Mouse (Mus musculus) neural tube, embryonic 13.5 days (tissue): ENCODE results near the gene Foxd2. TPM values are rescaled to one million over a fixed set of nuclear protein-coding genes. Genes with fewer than 3 reads are reported as not detected.

Experiments
- ATAC-seq: fragments of 200-750 bp; cut with Nextera tagmentation; 2 replicates; pipeline ENCODE4 v1.8.0; 2017; ENCODE audit warnings: low read depth, mild to moderate bottlenecking, moderate TSS enrichment, moderate library complexity
- H3K27ac ChIP-seq: fragments of 300-500 bp; sonication (generic); replicated peaks from 2 replicates; pipeline ENCODE4 v1.5.1; 2015; ENCODE audit warnings: moderate library complexity, mild to moderate bottlenecking, inconsistent platforms
- H3K27me3 ChIP-seq: fragments of 300-500 bp; sonication (generic); 2 replicates; pipeline ENCODE4 v1.6.1; 2015; ENCODE audit warnings: mild to moderate bottlenecking, inconsistent platforms
- H3K36me3 ChIP-seq: fragments of 300-500 bp; sonication (generic); 2 replicates; pipeline ENCODE4 v1.6.1; 2015; ENCODE audit warnings: mild to moderate bottlenecking, inconsistent platforms
- H3K4me1 ChIP-seq: fragments of 300-500 bp; sonication (generic); replicated peaks from 2 replicates; pipeline ENCODE4 v1.6.1; 2015; ENCODE audit warnings: inconsistent platforms
- H3K4me2 ChIP-seq: fragments of 300-500 bp; sonication (generic); 2 replicates; pipeline ENCODE4 v1.6.1; 2015; ENCODE audit warnings: inconsistent platforms, mild to moderate bottlenecking, moderate library complexity
- H3K4me3 ChIP-seq: fragments of 300-500 bp; sonication (generic); 2 replicates; pipeline ENCODE4 v1.5.1; 2015; ENCODE audit warnings: mild to moderate bottlenecking, inconsistent platforms
- H3K9ac ChIP-seq: fragments of 300-500 bp; sonication (generic); 2 replicates; pipeline ENCODE4 v1.6.1; 2015; ENCODE audit warnings: moderate library complexity, mild to moderate bottlenecking, inconsistent platforms
- H3K9me3 ChIP-seq: fragments of 300-500 bp; sonication (generic); 2 replicates; pipeline ENCODE4 v1.6.1; 2016; ENCODE audit warnings: inconsistent platforms
- WGBS: fragments of 180-500 bp; shearing (Covaris S2); methylation state at CpG from one replicate; pipeline ENCODE4 v1.1.7; 2015; 5-methylcytosine and 5-hydroxymethylcytosine counted together
- polyA plus RNA-seq: library from polyadenylated mRNA; unstranded; fragments of >200 nt; fragmentation: Nextera tagmentation; extraction: Ambion mirVana; gene quantifications from 2 replicates; pipeline ENCODE4 v1.2.1, GENCODE M21; 2015

Foxd2 gene
- polyA plus RNA-seq, 1 experiment from 2014 or later: 0.50 TPM

GRCm38 (mm10) chr4:114907951-114908828 lies 483 bp downstream of the Foxd2 start:
- H3K27ac ChIP-seq: no peak overlapping the region

GRCm38 (mm10) chr4:114907056-114907917 lies 1.4 kb downstream of the Foxd2 start:
- Histone ChIP-seq H3K36me3 (no peaks in the 10 kb centered on the region), H3K4me2 (peak overlapping the region; percentile 61), H3K27me3 (peaks cover 100% of the 10 kb centered on the region), H3K4me3 (peak overlapping the region; percentile 42), H3K4me1 (peaks cover 26% of the 10 kb centered on the region), H3K27ac (no peak overlapping the region), H3K9me3 (no peaks in the 10 kb centered on the region), H3K9ac (peak overlapping the region; percentile 60; the same call in 1 of the 2 replicates)
- ATAC-seq: no peak
- 2% methylated on average over 74 of the region's 74 CpGs for WGBS

More at GRCm38 (mm10) chr4:114907951-114908828, 483 bp downstream of the Foxd2 start:
- peak overlapping the region; percentile 60 for H3K9ac ChIP-seq
- peak overlapping the region; percentile 42 for H3K4me3 ChIP-seq
- peaks cover 29% of the 10 kb centered on the region for H3K4me1 ChIP-seq
- peak overlapping the region; percentile 61 for H3K4me2 ChIP-seq
- ATAC-seq: peak; percentile 21
- no peaks in the 10 kb centered on the region; the same call in 1 of the 2 replicates for H3K9me3 ChIP-seq
- H3K27me3 ChIP-seq: peaks cover 100% of the 10 kb centered on the region
- WGBS: under 1% methylated on average over 95 of the region's 103 CpGs
- H3K36me3 ChIP-seq: no peaks in the 10 kb centered on the region

- Histone ChIP-seq H3K9ac (no peak overlapping the region), H3K4me2 (0 out of 2 replicates have a peak overlapping the region, but pooled peaks have one; percentile 7), H3K4me1 (peaks cover 26% of the 10 kb centered on the region), H3K27ac (no peak overlapping the region), H3K36me3 (no peaks in the 10 kb centered on the region), H3K4me3 (peak overlapping the region; percentile 0; the same call in 1 of the 2 replicates), H3K9me3 (no peaks in the 10 kb centered on the region), H3K27me3 (peaks cover 100% of the 10 kb centered on the region)
- 8% methylated on average over 10 of the region's 10 CpGs for WGBS
- no peak for ATAC-seq
These were observed 2.5 kb downstream of the Foxd2 start for GRCm38 (mm10) chr4:114905969-114906680.

GRCm38 (mm10) chr4:114905501-114905900 lies 3.2 kb downstream of the Foxd2 start:
- Histone ChIP-seq H3K4me1 (peaks cover 26% of the 10 kb centered on the region), H3K27me3 (peaks cover 100% of the 10 kb centered on the region), H3K36me3 (no peaks in the 10 kb centered on the region), H3K9me3 (no peaks in the 10 kb centered on the region), H3K4me2 (no peak overlapping the region), H3K9ac (no peak overlapping the region), H3K27ac (no peak overlapping the region), H3K4me3 (no peak overlapping the region)
- no peak for ATAC-seq
- 38% methylated on average over 3 of the region's 3 CpGs for WGBS

DNA sequence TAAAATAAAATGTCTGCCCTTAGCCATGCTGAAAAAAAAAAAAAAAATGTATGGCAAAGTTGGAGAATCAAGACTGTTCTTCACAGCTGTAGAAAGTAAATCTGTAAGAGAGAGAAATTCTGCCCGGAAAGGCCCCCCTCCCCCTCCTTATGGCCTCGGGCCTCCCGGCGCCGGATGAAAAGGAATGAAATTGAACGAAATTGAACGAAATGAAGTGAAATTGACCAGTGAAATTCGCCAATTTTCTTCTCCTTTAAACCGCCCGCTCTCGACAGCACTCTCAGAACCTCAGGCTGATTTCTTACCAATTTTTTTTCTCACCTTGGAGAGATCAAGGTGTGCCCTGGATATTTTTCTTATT lies 5.3 kb downstream of the Foxd2 start:
- Histone ChIP-seq H3K9ac (no peak overlapping the region), H3K4me2 (no peak overlapping the region), H3K4me1 (peaks cover 14% of the 10 kb centered on the region), H3K36me3 (no peaks in the 10 kb centered on the region), H3K9me3 (no peaks in the 10 kb centered on the region), H3K4me3 (no peak overlapping the region), H3K27ac (no peak overlapping the region), H3K27me3 (peaks cover 100% of the 10 kb centered on the region)
- no peak for ATAC-seq
- 2% methylated on average over 11 of the region's 11 CpGs for WGBS

- H3K9ac ChIP-seq: no peak overlapping the region
- peak overlapping the region; percentile 39; the same call in 1 of the 2 replicates for H3K4me2 ChIP-seq
- H3K4me3 ChIP-seq: no peak overlapping the region
- ATAC-seq: no peak
- H3K4me1 ChIP-seq: peaks cover 9% of the 10 kb centered on the region
- H3K36me3 ChIP-seq: no peaks in the 10 kb centered on the region
- peaks cover 100% of the 10 kb centered on the region for H3K27me3 ChIP-seq
- H3K9me3 ChIP-seq: no peaks in the 10 kb centered on the region
- H3K27ac ChIP-seq: no peak overlapping the region
- under 1% methylated on average over 39 of the region's 39 CpGs for WGBS
These were observed 5.8 kb downstream of the Foxd2 start for GRCm38 (mm10) chr4:114902641-114903421.

- WGBS: under 1% methylated on average over 42 of the region's 42 CpGs
- no peak overlapping the region for H3K27ac ChIP-seq
- H3K9me3 ChIP-seq: no peaks in the 10 kb centered on the region
- peaks cover 100% of the 10 kb centered on the region for H3K27me3 ChIP-seq
- no peak overlapping the region for H3K9ac ChIP-seq
- peak overlapping the region; percentile 39 for H3K4me2 ChIP-seq
- no peak for ATAC-seq
- no peaks in the 10 kb centered on the region; the same call in 1 of the 2 replicates for H3K4me1 ChIP-seq
- peak overlapping the region; percentile 15; the same call in 1 of the 2 replicates for H3K4me3 ChIP-seq
- no peaks in the 10 kb centered on the region for H3K36me3 ChIP-seq
These were observed 6.9 kb downstream of the Foxd2 start for GRCm38 (mm10) chr4:114901643-114902351.

- Histone ChIP-seq H3K9me3 (no peaks in the 10 kb centered on the region), H3K4me3 (no peak overlapping the region), H3K27me3 (peaks cover 100% of the 10 kb centered on the region), H3K36me3 (no peaks in the 10 kb centered on the region), H3K4me2 (no peak overlapping the region), H3K4me1 (no peaks in the 10 kb centered on the region; the same call in 1 of the 2 replicates), H3K27ac (no peak overlapping the region), H3K9ac (no peak overlapping the region)
- 1% methylated on average over 33 of the region's 33 CpGs for WGBS
- ATAC-seq: no peak
These were observed 7.6 kb downstream of the Foxd2 start for GRCm38 (mm10) chr4:114900866-114901642.

DNA sequence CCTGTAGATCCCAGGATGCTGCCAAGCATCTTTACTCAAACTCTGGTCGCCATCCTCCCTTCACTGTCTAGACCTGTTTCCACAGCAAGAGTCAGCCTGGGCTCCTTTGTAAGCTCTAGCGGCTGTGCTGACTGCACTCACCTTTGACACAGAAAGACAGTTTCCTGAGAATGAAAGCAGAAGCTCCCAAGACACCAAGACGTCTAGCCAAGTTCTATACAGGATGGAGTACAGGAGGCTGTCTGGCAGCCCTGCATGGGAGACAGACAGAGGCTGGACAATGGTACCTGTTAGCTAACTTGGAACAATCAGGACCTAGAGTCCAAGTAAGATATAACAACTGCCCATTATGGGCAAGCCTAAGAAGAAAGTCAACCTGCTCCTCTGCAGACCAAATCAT lies 8.8 kb downstream of the Foxd2 start:
- WGBS: 8% methylated on average over 3 of the region's 3 CpGs
- H3K36me3 ChIP-seq: no peaks in the 10 kb centered on the region
- no peak overlapping the region for H3K4me3 ChIP-seq
- H3K9me3 ChIP-seq: no peaks in the 10 kb centered on the region
- no peak overlapping the region for H3K27ac ChIP-seq
- peaks cover 98% of the 10 kb centered on the region for H3K27me3 ChIP-seq
- H3K4me2 ChIP-seq: no peak overlapping the region
- H3K9ac ChIP-seq: no peak overlapping the region
- no peak for ATAC-seq
- H3K4me1 ChIP-seq: no peaks in the 10 kb centered on the region; the same call in 1 of the 2 replicates

DNA sequence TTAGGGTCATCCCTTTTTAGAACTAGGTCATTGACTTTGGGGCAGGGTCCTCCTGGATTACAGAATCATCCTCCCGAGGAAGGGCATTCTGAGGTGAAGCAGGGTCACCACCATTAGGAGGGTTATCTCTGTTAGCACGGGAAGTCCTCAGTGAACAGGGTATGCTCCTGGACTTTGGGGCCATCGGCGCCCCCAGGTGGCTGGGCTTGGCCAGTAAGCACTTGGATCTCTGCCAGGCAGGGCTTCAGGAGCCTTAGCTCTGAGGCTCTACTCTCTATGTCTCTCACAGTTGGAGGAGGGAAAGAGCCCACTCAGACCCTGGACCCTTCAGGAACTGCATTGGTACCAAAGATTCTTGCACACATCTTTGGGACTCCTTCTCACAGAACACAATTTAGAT lies 10.8 kb downstream of the Foxd2 start:
- H3K4me2 ChIP-seq: no peak overlapping the region
- H3K4me3 ChIP-seq: no peak overlapping the region
- peaks cover 82% of the 10 kb centered on the region for H3K27me3 ChIP-seq
- WGBS: 16% methylated on average over 4 of the region's 4 CpGs
- no peak overlapping the region for H3K27ac ChIP-seq
- no peak for ATAC-seq
- H3K36me3 ChIP-seq: no peaks in the 10 kb centered on the region
- no peaks in the 10 kb centered on the region; the same call in 1 of the 2 replicates for H3K4me1 ChIP-seq
- H3K9me3 ChIP-seq: no peaks in the 10 kb centered on the region
- no peak overlapping the region for H3K9ac ChIP-seq
